Mouse (Mus musculus): ENCODE data around the gene Wbp2nl. TPM values are rescaled to one million over a fixed set of nuclear protein-coding genes. Genes with fewer than 3 reads are reported as not detected.

The Wbp2nl gene
- total and polyA plus RNA-seq, 3 experiments, result not detected

DNA sequence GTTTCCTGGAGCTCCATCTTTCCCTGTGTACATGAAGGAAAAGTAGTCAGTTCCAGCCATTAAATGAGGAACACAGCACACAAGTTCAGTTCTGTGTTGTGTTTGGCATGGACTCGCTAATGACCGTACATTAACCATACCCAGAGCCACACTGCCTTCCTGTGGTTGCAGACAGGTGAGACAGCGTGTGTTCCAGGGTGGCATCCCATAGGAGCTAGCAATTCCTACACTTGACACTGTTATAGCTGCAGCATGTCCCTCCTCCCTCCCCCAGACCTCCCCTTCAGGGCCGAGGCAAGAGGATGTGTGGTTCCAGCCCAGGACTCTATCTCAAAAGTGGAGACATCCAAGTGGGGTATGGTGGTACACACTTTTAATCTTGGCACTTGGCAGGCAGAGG, 51.6 kb downstream of the Wbp2nl start:
- in situ Hi-C loops (cut with MboI; ENCODE audit: low pct_ligation_motif_present, low pct_unique_long_range_greater_than_20kb, low sequenced_read_pairs) (loop anchor here (10.0 kb wide), 1 partner anchor 64 kb away; no protein-coding TSS in a partner anchor), dilution Hi-C loops (cut with MboI; ENCODE audit: extremely low pct_ligation_motif_present, extremely low pct_unique_long_range_greater_than_20kb, low sequenced_read_pairs) (no loop called here)
- Histone ChIP-seq H3K4me3 (replicated peaks in 1 of 3; ENCODE audit: low read depth in 2 of 3, low read length in 2 of 3, poor library complexity in 1 of 3) (no peak overlapping the region), H3K36me3 (replicated peaks in 1 of 2; ENCODE audit: control insufficient read depth in 1 of 2, insufficient read depth in 1 of 2, low read length in 1 of 2) (peaks cover 29 to 42% of the 10 kb centered on the region in 2 experiments), H3K9ac (ENCODE audit: insufficient read depth, low read depth) (no peak overlapping the region), H3K27ac (ENCODE audit: insufficient read depth, low read depth) (no peak overlapping the region), H3K79me2 (replicated peaks; ENCODE audit: control insufficient read depth, extremely low read depth, insufficient read depth, poor library complexity, severe bottlenecking) (peaks cover 32% of the 10 kb centered on the region), H3K9me3 (replicated peaks; ENCODE audit: low read length) (peaks cover 2% of the 10 kb centered on the region), H3K4me2 (ENCODE audit: insufficient read depth, low read depth, poor library complexity, severe bottlenecking) (no peak overlapping the region), H3K4me1 (ENCODE audit: control insufficient read depth in 1 of 2, insufficient read depth in 2 of 2) (peaks cover 14 to 44% of the 10 kb centered on the region in 2 experiments), H3K27me3 (replicated peaks) (no peaks in the 10 kb centered on the region)
- no peak for TF ChIP-seq ZC3H11A (IDR thresholded peaks at IDR 0.05; ENCODE audit: low read depth, low read length)
- DNase-seq (ENCODE audit: extremely low read depth), result no peak

DNA sequence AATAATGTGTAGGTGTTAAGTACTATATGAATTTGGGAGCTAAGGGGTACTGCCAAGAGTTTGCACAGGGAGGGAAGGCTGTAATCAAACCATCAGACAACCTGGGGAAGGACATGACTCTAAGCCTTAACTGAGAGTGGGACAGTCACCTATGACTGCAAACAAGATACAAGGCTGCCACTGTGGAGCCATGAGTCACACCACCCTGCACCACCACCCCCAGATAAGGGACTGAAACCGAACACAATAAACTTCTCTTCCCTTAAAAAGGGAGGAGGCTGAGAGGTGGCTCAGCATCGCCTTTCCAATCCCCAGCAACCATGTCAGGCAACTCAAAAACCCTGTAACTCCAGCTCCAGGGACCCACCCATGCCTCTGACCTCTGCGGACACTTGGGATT, 52.7 kb downstream of the Wbp2nl start:
- H3K27me3 ChIP-seq (replicated peaks), result no peaks in the 10 kb centered on the region
- no peak for DNase-seq (ENCODE audit: extremely low read depth)
- no peak overlapping the region for H3K9ac ChIP-seq (ENCODE audit: insufficient read depth, low read depth)
- H3K4me2 ChIP-seq (ENCODE audit: insufficient read depth, low read depth, poor library complexity, severe bottlenecking), result no peak overlapping the region
- H3K36me3 ChIP-seq (replicated peaks in 1 of 2; ENCODE audit: control insufficient read depth in 1 of 2, insufficient read depth in 1 of 2, low read length in 1 of 2), result peaks cover 29 to 42% of the 10 kb centered on the region in 2 experiments
- peaks cover 31% of the 10 kb centered on the region for H3K79me2 ChIP-seq (replicated peaks; ENCODE audit: control insufficient read depth, extremely low read depth, insufficient read depth, poor library complexity, severe bottlenecking)
- TF ChIP-seq RCOR1 (conservative IDR thresholded peaks at IDR 0.05; ENCODE audit: low read depth, low read length) (no peak), POLR2A (IDR thresholded peaks at IDR 0.05; ENCODE audit: low read depth, low read length) (no peak), JUND (conservative IDR thresholded peaks at IDR 0.05; ENCODE audit: low read depth, low read length) (no peak), USF2 (conservative IDR thresholded peaks at IDR 0.05; ENCODE audit: low read depth, low read length) (no peak), MAX (IDR thresholded peaks at IDR 0.05; ENCODE audit: low read length) (no peak), EP300 (IDR thresholded peaks at IDR 0.05; ENCODE audit: low read length) (no peak), CHD2 (IDR thresholded peaks at IDR 0.05; ENCODE audit: low read length) (no peak), NRF1 (IDR thresholded peaks at IDR 0.05; ENCODE audit: low read depth, low read length) (no peak), MXI1 (IDR thresholded peaks at IDR 0.05; ENCODE audit: low read depth, low read length) (no peak), CHD1 (IDR thresholded peaks at IDR 0.05; ENCODE audit: low read depth, low read length) (no peak), IRF4 (IDR thresholded peaks at IDR 0.05; ENCODE audit: low read depth, low read length) (no peak), POLR2AphosphoS2 (IDR thresholded peaks at IDR 0.05; ENCODE audit: low read depth, low read length) (no peak), NELFE (IDR thresholded peaks at IDR 0.05; ENCODE audit: low read depth, low read length) (no peak), SIN3A (IDR thresholded peaks at IDR 0.05; ENCODE audit: low read length) (no peak), SMC3 (IDR thresholded peaks at IDR 0.05; ENCODE audit: low read depth, low read length) (no peak), ELF1 (IDR thresholded peaks at IDR 0.05; ENCODE audit: low read depth, low read length) (no peak)
- dilution Hi-C loops (cut with MboI; ENCODE audit: extremely low pct_ligation_motif_present, extremely low pct_unique_long_range_greater_than_20kb, low sequenced_read_pairs), result no loop called here
- in situ Hi-C loops (cut with MboI; ENCODE audit: low pct_ligation_motif_present, low pct_unique_long_range_greater_than_20kb, low sequenced_read_pairs), result loop anchor here (10.0 kb wide), 1 partner anchor 63 kb away; no protein-coding TSS in a partner anchor
- H3K9me3 ChIP-seq (replicated peaks; ENCODE audit: low read length), result peaks cover 2% of the 10 kb centered on the region
- peaks cover 14 to 43% of the 10 kb centered on the region in 2 experiments for H3K4me1 ChIP-seq (ENCODE audit: control insufficient read depth in 1 of 2, insufficient read depth in 2 of 2)
- H3K27ac ChIP-seq (ENCODE audit: insufficient read depth, low read depth), result no peak overlapping the region
- no peak overlapping the region for H3K4me3 ChIP-seq (replicated peaks in 1 of 3; ENCODE audit: low read depth in 2 of 3, low read length in 2 of 3, poor library complexity in 1 of 3)
